Mouse (Mus musculus) embryonic stem cell, embryonic (primary cell): ENCODE measurements around the gene Clptm1.

Experiments used
- CTCF ChIA-PET, 4 experiments: fragments of 300-600 bp in 2 of 4; fragments of 350-600 bp in 2 of 4; sonication (Branson Sonifier 250); formaldehyde crosslinking; loops; one replicate each; lab custom pipeline; 2022; ENCODE audit warnings: inconsistent platforms in 2 of 4; lab: Charles Lee
- POLR2A ChIA-PET, 4 experiments: fragments of 300-600 bp in 2 of 4; fragments of 350-600 bp in 2 of 4; sonication (Branson Sonifier 250); formaldehyde crosslinking; loops; one replicate each; lab custom pipeline; 2022; ENCODE audit warnings: antibody characterized with exemption in 4 of 4, inconsistent platforms in 1 of 4; lab: Charles Lee

Clptm1 gene

GRCm38 (mm10) chr7:19697949-19698906 lies 33.4 kb upstream of the Clptm1 start:
- ChIA-PET CTCF (interaction anchor here (0.5 to 9.6 kb wide), 19 partner anchors 13 to 108 kb away, joined by 3 to 156 read pairs (median 5); partner anchors contain the start of genes Tomm40 (in 3 of the 4), Clptm1 (in 1 of the 4) and Nectin2 (in 1 of the 4)), POLR2A (interaction anchor here (0.6 to 19.8 kb wide), 89 partner anchors 7 to 525 kb away, joined by 3 to 415 read pairs (median 6); partner anchors contain the start of genes Clptm1 (in 3 of the 4), Tomm40 (in 3 of the 4), Apoc1 (in 2 of the 4) and Apoc2 (in 2 of the 4))

GRCm38 (mm10) chr7:19696336-19696873 lies 31.6 kb upstream of the Clptm1 start:
- ChIA-PET POLR2A (interaction anchor here (1.0 to 19.8 kb wide), 24 partner anchors 6 to 187 kb away, joined by 3 to 415 read pairs (median 34); partner anchors contain the start of genes Tomm40 (in 3 of the 4), Apoc1 (in 2 of the 4), Apoc4 (in 2 of the 4) and Clptm1 (in 2 of the 4)), CTCF (interaction anchor here (1.0 to 9.6 kb wide), 6 partner anchors 22 to 29 kb away, joined by 3 to 119 read pairs (median 10); no protein-coding TSS in a partner anchor)

GRCm38 (mm10) chr7:19695881-19696280 lies 31.0 kb upstream of the Clptm1 start:
- CTCF ChIA-PET: interaction anchor here (0.6 to 9.6 kb wide), 6 partner anchors 27 to 289 kb away, joined by 3 to 119 read pairs (median 6); partner anchors contain the start of gene Clasrp (in 1 of the 4)

GRCm38 (mm10) chr7:19695213-19695594 lies 30.4 kb upstream of the Clptm1 start:
- CTCF ChIA-PET: interaction anchor here (0.6 to 9.6 kb wide), 7 partner anchors 26 to 288 kb away, joined by 3 to 119 read pairs (median 6); partner anchors contain the start of gene Clasrp (in 1 of the 4)
- POLR2A ChIA-PET: interaction anchor here in 3 of 4 experiments (0.7 to 19.8 kb wide), 20 partner anchors 5 to 119 kb away, joined by 3 to 415 read pairs (median 13); partner anchors contain the start of genes Apoc4 (in 2 of the 3), Clptm1 (in 2 of the 3), Gm44805 (in 2 of the 3) and Tomm40 (in 2 of the 3)

More at GRCm38 (mm10) chr7:19695881-19696280, 31.0 kb upstream of the Clptm1 start:
- POLR2A ChIA-PET: interaction anchor here in 3 of 4 experiments (0.7 to 19.8 kb wide), 22 partner anchors 5 to 187 kb away, joined by 3 to 415 read pairs (median 13); partner anchors contain the start of genes Tomm40 (in 3 of the 3), Apoc4 (in 2 of the 3), Clptm1 (in 2 of the 3) and Gm44805 (in 2 of the 3)

- CTCF ChIA-PET: interaction anchor here in 3 of 4 experiments (0.6 to 9.6 kb wide), 6 partner anchors 8 to 86 kb away, joined by 3 to 119 read pairs (median 8); no protein-coding TSS in a partner anchor
- POLR2A ChIA-PET: interaction anchor here in 2 of 4 experiments (0.6 to 19.8 kb wide), 24 partner anchors 4 to 329 kb away, joined by 3 to 415 read pairs (median 6); partner anchors contain the start of genes Apoc4 (in 2 of the 2), Clptm1 (in 2 of the 2), Gm44805 (in 2 of the 2) and Tomm40 (in 2 of the 2)
Measured at GRCm38 (mm10) chr7:19694336-19695212, 29.7 kb upstream of the Clptm1 start.

GRCm38 (mm10) chr7:19693421-19693820 lies 28.6 kb upstream of the Clptm1 start:
- ChIA-PET POLR2A (interaction anchor here in 3 of 4 experiments (0.6 to 19.8 kb wide), 21 partner anchors 6 to 235 kb away, joined by 3 to 415 read pairs (median 7); partner anchors contain the start of genes Apoc4 (in 2 of the 3), Apoe (in 2 of the 3), Clptm1 (in 2 of the 3) and Gm44805 (in 2 of the 3)), CTCF (interaction anchor here (0.6 to 4.6 kb wide), 9 partner anchors 8 to 178 kb away, joined by 3 to 36 read pairs (median 4); no protein-coding TSS in a partner anchor)

GRCm38 (mm10) chr7:19691873-19692865 lies 27.3 kb upstream of the Clptm1 start, which contains the start of gene Apoc1:
Apoc1 (minus strand) TSS chr7:19692660.
- ChIA-PET POLR2A (interaction anchor here in 3 of 4 experiments (0.6 to 19.8 kb wide), 35 partner anchors 7 to 236 kb away, joined by 3 to 415 read pairs (median 5); partner anchors contain the start of genes Apoe (in 3 of the 3), Clptm1 (in 3 of the 3), Apoc4 (in 2 of the 3) and Gm44805 (in 2 of the 3)), CTCF (interaction anchor here in 3 of 4 experiments (0.5 to 4.6 kb wide), 9 partner anchors 9 to 25 kb away, joined by 3 to 36 read pairs (median 3); partner anchors contain the start of gene Tomm40 (in 1 of the 3))

GRCm38 (mm10) chr7:19691434-19691833 lies 26.6 kb upstream of the Clptm1 start:
- ChIA-PET POLR2A (interaction anchor here in 3 of 4 experiments (0.7 to 19.8 kb wide), 23 partner anchors 8 to 419 kb away, joined by 3 to 415 read pairs (median 6); partner anchors contain the start of genes Apoe (in 3 of the 3), Clptm1 (in 2 of the 3), Tomm40 (in 2 of the 3) and Apoc4 (in 1 of the 3)), CTCF (interaction anchor here (0.6 to 4.6 kb wide), 5 partner anchors 22 to 24 kb away, joined by 3 to 36 read pairs (median 4); partner anchors contain the start of gene Tomm40 (in 1 of the 4))

- CTCF ChIA-PET: interaction anchor here (0.6 to 4.6 kb wide), 8 partner anchors 10 to 512 kb away, joined by 3 to 36 read pairs (median 4); partner anchors contain the start of gene Tomm40 (in 1 of the 4)
- POLR2A ChIA-PET: interaction anchor here (0.6 to 19.8 kb wide), 30 partner anchors 8 to 418 kb away, joined by 3 to 415 read pairs (median 4); partner anchors contain the start of genes Apoe (in 3 of the 4), Clptm1 (in 2 of the 4), Tomm40 (in 2 of the 4) and Apoc4 (in 1 of the 4)
Measured at GRCm38 (mm10) chr7:19690845-19691244, 26.0 kb upstream of the Clptm1 start.

- ChIA-PET CTCF (interaction anchor here in 2 of 4 experiments (0.7 to 2.1 kb wide), 3 partner anchors 12 to 24 kb away, joined by 3 to 11 read pairs (median 4); no protein-coding TSS in a partner anchor), POLR2A (interaction anchor here (0.6 to 19.8 kb wide), 24 partner anchors 6 to 347 kb away, joined by 3 to 415 read pairs (median 5); partner anchors contain the start of genes Apoe (in 3 of the 4), Tomm40 (in 2 of the 4), Apoc4 (in 1 of the 4) and Clasrp (in 1 of the 4))
Measured at GRCm38 (mm10) chr7:19688611-19689010, 23.8 kb upstream of the Clptm1 start.

- POLR2A ChIA-PET: interaction anchor here in 2 of 4 experiments (0.7 to 19.8 kb wide), 17 partner anchors 6 to 334 kb away, joined by 3 to 415 read pairs (median 7); partner anchors contain the start of genes Apoe (in 2 of the 2), Tomm40 (in 2 of the 2), Apoc4 (in 1 of the 2) and Clasrp (in 1 of the 2)
Measured at GRCm38 (mm10) chr7:19688101-19688500, 23.3 kb upstream of the Clptm1 start.

GRCm38 (mm10) chr7:19686927-19687583 lies 22.2 kb upstream of the Clptm1 start:
- ChIA-PET CTCF (interaction anchor here in 3 of 4 experiments (0.6 to 0.7 kb wide), 6 partner anchors 18 to 514 kb away, joined by 3 to 8 read pairs (median 3); partner anchors contain the start of gene Exoc3l2 (in 1 of the 3)), POLR2A (interaction anchor here (0.6 to 19.8 kb wide), 39 partner anchors 8 to 929 kb away, joined by 3 to 415 read pairs (median 4); partner anchors contain the start of genes Apoe (in 3 of the 4), Clptm1 (in 1 of the 4), Ppp1r37 (in 1 of the 4) and Tomm40 (in 1 of the 4))

More at GRCm38 (mm10) chr7:19688101-19688500, 23.3 kb upstream of the Clptm1 start:
- CTCF ChIA-PET: interaction anchor here in 2 of 4 experiments (0.7 to 2.1 kb wide), 3 partner anchors 13 to 25 kb away, joined by 3 to 11 read pairs (median 4); no protein-coding TSS in a partner anchor

GRCm38 (mm10) chr7:19686521-19686920 lies 21.7 kb upstream of the Clptm1 start:
- ChIA-PET POLR2A (interaction anchor here (0.6 to 19.8 kb wide), 17 partner anchors 9 to 177 kb away, joined by 3 to 415 read pairs (median 5); partner anchors contain the start of genes Apoe (in 3 of the 4) and Tomm40 (in 2 of the 4)), CTCF (interaction anchor here in 1 of 4 experiments (0.7 kb wide), 1 partner anchor 30 kb away, joined by 3 read pairs; no protein-coding TSS in a partner anchor)
